Mouse (Mus musculus): ENCODE results near the gene Nudt7.

GRCm38 (mm10) chr8:114116049-114116448 lies 17.3 kb upstream of the Nudt7 start:
- TF ChIP-seq CTCF (IDR thresholded peaks at IDR 0.05; ENCODE audit: low read depth, low read length) (no peak), POLR2A (IDR thresholded peaks at IDR 0.05; ENCODE audit: insufficient read depth, low read length) (no peak)

All from ES-Bruce4 (cell line).